Mouse (Mus musculus): ENCODE results near the gene Calcoco1. TPM values are rescaled to one million over a fixed set of nuclear protein-coding genes. Genes with fewer than 3 reads are reported as not detected.
A peak's percentile ranks its signal among the peaks of the same experiment; 100 is the strongest.

Calcoco1 gene
- polyA plus RNA-seq, 1 experiment from 2014 or later: 42.7 TPM

DNA sequence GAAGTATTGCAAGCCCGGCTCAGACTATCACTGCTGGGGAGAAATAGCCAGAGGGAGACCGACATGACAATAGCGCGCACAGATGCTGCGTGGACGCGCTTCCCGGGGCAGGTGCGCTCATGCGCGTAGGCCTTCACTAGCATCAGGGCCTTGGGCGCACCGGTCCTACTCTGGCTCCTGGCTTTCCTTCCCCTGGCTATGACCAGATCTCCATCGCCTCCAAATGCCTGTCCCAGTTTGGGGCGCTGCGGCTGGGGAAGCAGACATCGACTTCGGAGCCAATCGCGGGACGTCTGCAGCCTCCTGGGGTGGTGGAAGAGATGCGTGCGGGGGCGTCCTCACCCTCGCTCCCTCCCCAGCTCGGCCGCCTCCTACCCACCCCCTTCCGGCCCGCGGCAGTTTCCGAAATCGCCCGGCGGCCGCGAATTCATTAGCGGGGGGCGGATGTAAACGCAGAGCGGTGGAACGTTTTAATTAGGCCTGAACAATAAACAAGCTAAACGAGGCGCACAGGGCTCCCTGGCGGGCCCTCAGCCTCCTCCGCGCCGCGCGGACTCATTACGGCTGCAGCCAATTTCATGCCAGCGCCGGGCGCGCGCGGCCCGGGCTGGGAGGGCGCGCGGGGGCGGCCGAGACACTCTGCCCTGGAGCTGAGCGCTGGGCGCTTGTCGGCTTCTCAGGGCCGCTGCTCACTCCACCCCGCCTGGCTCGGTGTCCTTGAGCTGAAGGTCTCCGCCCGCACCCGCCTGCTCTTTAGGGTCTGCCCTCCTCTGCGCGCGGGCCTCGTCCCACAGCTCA lies 24.7 kb upstream of the Calcoco1 start:
- Histone ChIP-seq H3K4me3 (replicated peaks) (peak overlapping the region; percentile 43), H3K27me3 (peaks cover 96% of the 10 kb centered on the region), H3K27ac (peak overlapping the region; percentile 87), H3K4me1 (peaks cover 55% of the 10 kb centered on the region), H3K36me3 (replicated peaks) (no peaks in the 10 kb centered on the region), H3K9ac (peak overlapping the region; percentile 60), H3K4me2 (peak overlapping the region; percentile 79), H3K9me3 (no peaks in the 10 kb centered on the region)
- WGBS: under 1% methylated on average over 68 of the region's 75 CpGs
- peak; percentile 52 for ATAC-seq (ENCODE audit: low FRiP score)

DNA sequence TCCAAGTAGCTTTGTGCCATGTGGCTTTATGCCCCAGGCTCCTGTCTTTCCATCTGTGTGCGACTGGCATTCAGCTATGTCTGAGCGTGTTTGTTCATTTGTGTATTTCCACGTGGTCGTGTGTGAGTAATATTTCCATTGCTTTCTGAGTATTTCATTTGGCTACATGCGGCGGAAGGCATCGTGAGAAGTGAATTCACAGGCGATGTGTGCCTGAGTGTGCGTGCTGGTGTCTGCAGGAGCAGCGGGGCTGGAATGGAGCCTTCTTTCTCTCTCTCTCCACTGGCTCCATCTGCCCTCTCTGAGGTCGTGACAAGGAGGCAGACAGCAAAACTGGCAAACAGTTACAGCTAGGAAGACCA lies 24.1 kb upstream of the Calcoco1 start:
- peak overlapping the region; percentile 60 for H3K9ac ChIP-seq
- ATAC-seq (ENCODE audit: low FRiP score): peak; percentile 7; the same call in 1 of the 2 replicates
- peak overlapping the region; percentile 79 for H3K4me2 ChIP-seq
- no peaks in the 10 kb centered on the region for H3K36me3 ChIP-seq (replicated peaks)
- H3K4me1 ChIP-seq: peaks cover 55% of the 10 kb centered on the region
- H3K27ac ChIP-seq: peak overlapping the region; percentile 87
- WGBS: 5% methylated on average over 11 of the region's 11 CpGs
- peak overlapping the region; percentile 43 for H3K4me3 ChIP-seq (replicated peaks)
- no peaks in the 10 kb centered on the region for H3K9me3 ChIP-seq
- H3K27me3 ChIP-seq: peaks cover 97% of the 10 kb centered on the region

DNA sequence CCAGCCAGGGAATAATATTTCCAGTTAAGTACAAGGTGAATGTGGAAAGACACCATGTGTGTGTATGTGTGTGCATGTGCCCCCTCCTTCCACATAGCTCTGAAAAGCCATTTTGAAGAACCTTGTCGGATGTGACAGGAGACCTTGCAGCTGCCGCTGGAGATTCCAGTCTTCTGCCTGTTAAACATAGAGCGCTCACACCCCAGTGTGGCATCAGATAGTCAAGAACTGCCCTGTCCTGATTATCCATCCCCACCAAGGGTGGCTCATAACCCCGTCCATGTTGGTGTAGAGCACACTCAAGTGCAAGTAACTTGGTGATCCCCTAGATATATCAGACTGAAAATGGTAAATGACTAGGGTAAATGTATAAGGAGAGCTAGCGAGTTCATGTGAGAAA lies 23.4 kb upstream of the Calcoco1 start:
- H3K27ac ChIP-seq: no peak overlapping the region
- H3K4me1 ChIP-seq: peaks cover 55% of the 10 kb centered on the region
- H3K4me3 ChIP-seq (replicated peaks): no peak overlapping the region
- H3K36me3 ChIP-seq (replicated peaks): no peaks in the 10 kb centered on the region
- H3K9ac ChIP-seq: no peak overlapping the region
- WGBS: 31% methylated on average over 5 of the region's 5 CpGs
- H3K27me3 ChIP-seq: peaks cover 93% of the 10 kb centered on the region
- H3K4me2 ChIP-seq: no peak overlapping the region
- no peaks in the 10 kb centered on the region for H3K9me3 ChIP-seq
- ATAC-seq (ENCODE audit: low FRiP score): no peak

DNA sequence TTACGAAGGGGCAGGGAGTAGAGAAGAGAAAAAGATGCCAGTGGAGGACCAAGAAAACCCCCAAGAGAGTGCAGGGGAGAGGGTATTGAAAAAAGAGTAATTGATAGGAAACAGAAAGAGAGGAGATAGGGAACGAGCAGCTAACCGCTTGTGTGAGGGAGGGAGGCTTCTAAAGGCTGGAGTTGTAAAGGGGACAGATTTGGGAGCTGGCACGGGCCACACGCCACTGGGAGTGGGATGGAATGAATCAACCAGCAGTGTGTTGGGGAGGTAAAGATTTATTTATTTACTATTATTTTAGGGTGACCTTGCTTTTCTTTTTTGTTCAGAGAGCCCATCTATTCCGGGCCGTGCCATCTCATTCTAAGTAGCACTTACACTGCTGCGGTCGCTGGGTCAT lies 22.9 kb upstream of the Calcoco1 start:
- Histone ChIP-seq H3K27me3 (peaks cover 88% of the 10 kb centered on the region), H3K27ac (peak overlapping the region; percentile 76), H3K36me3 (replicated peaks) (no peaks in the 10 kb centered on the region), H3K4me3 (replicated peaks) (no peak overlapping the region), H3K9me3 (no peaks in the 10 kb centered on the region), H3K9ac (peak overlapping the region; percentile 41; the same call in 1 of the 2 replicates), H3K4me1 (peaks cover 55% of the 10 kb centered on the region), H3K4me2 (no peak overlapping the region)
- 13% methylated on average over 9 of the region's 9 CpGs for WGBS
- ATAC-seq (ENCODE audit: low FRiP score): no peak

DNA sequence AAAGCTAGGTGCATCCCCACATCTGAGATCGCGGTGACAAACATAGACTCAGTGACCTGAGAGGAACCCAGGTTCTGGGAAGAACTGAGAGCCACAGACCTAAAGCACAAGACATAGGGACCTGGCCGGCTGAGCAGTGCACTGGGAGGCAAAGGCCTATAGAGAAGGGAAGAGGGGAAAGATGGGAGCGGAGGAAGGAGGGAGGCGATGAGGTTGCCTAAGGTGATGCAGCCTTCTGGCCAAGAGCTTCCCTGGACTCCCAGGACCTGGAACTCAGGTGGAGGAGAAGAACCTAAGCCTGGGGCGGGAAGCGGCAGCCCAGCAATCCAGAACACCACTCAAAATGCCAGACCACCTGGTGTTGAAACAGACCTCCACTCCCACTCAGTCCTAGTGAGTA lies 22.4 kb upstream of the Calcoco1 start:
- Histone ChIP-seq H3K4me1 (peaks cover 57% of the 10 kb centered on the region), H3K27me3 (peaks cover 86% of the 10 kb centered on the region)
- whole genome bisulfite sequencing: 10% methylated on average over 7 of the region's 7 CpGs

DNA sequence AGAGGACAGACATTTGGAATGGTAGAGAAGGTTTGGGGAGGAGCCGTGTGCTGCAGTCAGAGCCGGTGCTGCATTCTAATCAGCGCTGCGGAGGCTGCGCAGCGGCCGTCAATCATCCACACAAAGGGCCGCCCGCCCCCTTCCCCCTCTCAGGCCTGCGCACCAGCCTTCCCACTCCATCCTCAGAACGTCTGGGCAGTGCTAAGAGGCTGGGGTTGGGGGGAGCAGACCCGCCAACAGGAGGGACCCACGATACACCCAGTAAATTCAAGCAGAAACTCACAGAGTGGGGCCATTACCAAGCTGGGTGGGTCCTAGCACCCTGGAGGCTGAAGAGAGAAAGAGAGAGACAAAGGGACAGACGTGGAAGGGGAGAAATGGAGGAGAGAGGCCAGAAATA lies 22.0 kb upstream of the Calcoco1 start:
- H3K27me3 ChIP-seq: peaks cover 86% of the 10 kb centered on the region
- WGBS: under 1% methylated on average over 14 of the region's 14 CpGs
- peak; percentile 80 for ATAC-seq (ENCODE audit: low FRiP score)

More for the DNA sequence above, 22.4 kb upstream of the Calcoco1 start:
- Histone ChIP-seq H3K36me3 (replicated peaks) (no peaks in the 10 kb centered on the region), H3K4me2 (peak overlapping the region; percentile 39), H3K9ac (peak overlapping the region; percentile 41), H3K9me3 (no peaks in the 10 kb centered on the region), H3K4me3 (replicated peaks) (0 out of 2 replicates have a peak overlapping the region, but pooled peaks have one; percentile 5), H3K27ac (peak overlapping the region; percentile 76)
- ATAC-seq (ENCODE audit: low FRiP score): peak; percentile 3; the same call in 1 of the 2 replicates

DNA sequence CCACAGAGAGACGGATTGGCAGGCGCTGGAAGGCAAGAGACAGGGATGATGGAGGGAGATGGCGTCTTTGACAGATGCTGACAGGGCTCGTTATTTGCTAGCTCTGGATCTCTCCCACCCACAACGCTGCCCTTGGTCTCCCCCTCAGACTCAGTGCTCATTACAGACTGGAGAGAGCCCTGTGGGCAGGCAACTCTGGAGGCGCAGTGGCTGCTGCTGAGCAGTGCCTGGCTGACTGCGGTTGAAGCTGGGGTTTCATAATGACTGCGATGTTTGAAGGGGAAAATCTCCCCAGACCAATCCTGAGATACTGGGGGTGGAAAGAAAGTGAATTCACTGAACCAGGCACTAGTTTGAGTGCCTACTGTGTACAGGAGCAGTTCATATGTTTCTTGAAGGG lies 21.2 kb upstream of the Calcoco1 start:
- Histone ChIP-seq H3K4me3 (replicated peaks) (no peak overlapping the region), H3K9me3 (no peaks in the 10 kb centered on the region), H3K27me3 (peaks cover 86% of the 10 kb centered on the region), H3K9ac (no peak overlapping the region), H3K36me3 (replicated peaks) (no peaks in the 10 kb centered on the region), H3K27ac (peak overlapping the region; percentile 76), H3K4me2 (0 out of 2 replicates have a peak overlapping the region, but pooled peaks have one; percentile 2), H3K4me1 (peaks cover 56% of the 10 kb centered on the region)
- no peak for ATAC-seq (ENCODE audit: low FRiP score)
- WGBS: 13% methylated on average over 8 of the region's 8 CpGs

More for the DNA sequence above, 22.0 kb upstream of the Calcoco1 start:
- Histone ChIP-seq H3K4me2 (peak overlapping the region; percentile 39), H3K9ac (peak overlapping the region; percentile 41), H3K4me1 (peaks cover 57% of the 10 kb centered on the region), H3K36me3 (replicated peaks) (no peaks in the 10 kb centered on the region), H3K9me3 (no peaks in the 10 kb centered on the region), H3K4me3 (replicated peaks) (0 out of 2 replicates have a peak overlapping the region, but pooled peaks have one; percentile 5), H3K27ac (peak overlapping the region; percentile 76)

DNA sequence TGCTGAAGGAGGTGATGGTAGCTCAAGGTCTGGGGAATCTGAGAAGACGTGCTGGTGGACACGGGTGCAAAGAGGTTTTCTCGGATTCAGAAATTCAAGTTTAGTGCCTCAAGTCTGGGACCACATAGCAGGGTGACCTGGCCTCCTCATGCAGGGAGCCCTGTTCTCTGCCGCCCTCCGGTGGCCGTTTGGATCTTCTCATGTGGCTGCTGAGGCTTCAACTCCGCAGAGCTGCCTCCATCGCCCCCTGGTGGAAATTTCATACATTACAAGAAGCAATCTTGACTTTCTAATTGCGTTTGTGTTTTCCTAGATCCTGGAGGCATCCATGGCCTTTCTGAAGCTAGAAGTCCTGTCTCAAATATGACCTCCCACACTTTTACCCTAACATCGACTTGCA lies 20.6 kb upstream of the Calcoco1 start:
- Histone ChIP-seq H3K4me1 (peaks cover 50% of the 10 kb centered on the region), H3K4me3 (replicated peaks) (no peak overlapping the region), H3K27ac (peak overlapping the region; percentile 76; the same call in 1 of the 2 replicates), H3K36me3 (replicated peaks) (no peaks in the 10 kb centered on the region), H3K9me3 (no peaks in the 10 kb centered on the region), H3K27me3 (peaks cover 86% of the 10 kb centered on the region), H3K9ac (no peak overlapping the region), H3K4me2 (0 out of 2 replicates have a peak overlapping the region, but pooled peaks have one; percentile 2)
- WGBS: 0% methylated on average over 10 of the region's 10 CpGs
- ATAC-seq (ENCODE audit: low FRiP score): peak; percentile 55

DNA sequence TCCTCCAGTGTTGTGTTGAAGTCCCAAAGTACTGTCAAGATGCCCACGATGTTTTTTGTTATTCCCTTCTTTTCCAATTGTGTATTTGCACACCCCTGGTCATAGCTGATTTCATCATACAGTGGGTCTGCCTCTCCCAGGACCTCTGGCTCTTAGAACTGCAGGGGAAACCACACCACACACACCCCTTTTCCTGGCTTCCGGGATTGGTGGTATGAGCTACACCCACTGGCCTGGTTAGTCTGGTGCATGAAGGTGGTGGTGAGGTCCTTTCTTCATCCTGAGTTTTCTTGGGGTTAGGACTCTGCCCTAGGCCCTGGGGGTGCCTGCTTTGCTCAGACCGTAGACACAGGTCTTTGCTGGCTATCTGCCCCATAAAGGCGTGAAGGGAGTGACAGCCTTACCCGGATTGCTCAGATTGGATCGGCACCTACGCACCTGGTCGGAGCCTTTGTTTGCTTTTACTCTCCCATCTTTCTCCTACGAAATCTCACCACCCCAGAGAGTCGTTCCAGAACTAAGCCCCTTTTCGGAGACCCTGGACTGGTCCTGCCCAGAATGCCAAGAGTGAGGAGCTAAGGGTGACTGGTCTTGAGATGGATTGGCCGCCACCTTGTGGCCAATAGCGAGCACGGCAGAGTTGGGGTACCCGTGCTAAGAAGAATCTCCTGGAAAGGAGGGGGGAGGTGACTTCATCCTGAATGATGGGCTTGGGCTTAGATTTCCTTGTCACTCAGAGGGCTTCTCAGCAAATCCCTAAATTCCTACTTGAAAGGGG lies 17.7 kb upstream of the Calcoco1 start:
- Histone ChIP-seq H3K4me1 (peaks cover 45% of the 10 kb centered on the region), H3K4me2 (no peak overlapping the region), H3K27ac (no peak overlapping the region), H3K9me3 (no peaks in the 10 kb centered on the region), H3K9ac (no peak overlapping the region), H3K27me3 (peaks cover 86% of the 10 kb centered on the region), H3K36me3 (replicated peaks) (no peaks in the 10 kb centered on the region), H3K4me3 (replicated peaks) (no peak overlapping the region)
- ATAC-seq (ENCODE audit: low FRiP score): no peak
- WGBS: 28% methylated on average over 15 of the region's 15 CpGs

DNA sequence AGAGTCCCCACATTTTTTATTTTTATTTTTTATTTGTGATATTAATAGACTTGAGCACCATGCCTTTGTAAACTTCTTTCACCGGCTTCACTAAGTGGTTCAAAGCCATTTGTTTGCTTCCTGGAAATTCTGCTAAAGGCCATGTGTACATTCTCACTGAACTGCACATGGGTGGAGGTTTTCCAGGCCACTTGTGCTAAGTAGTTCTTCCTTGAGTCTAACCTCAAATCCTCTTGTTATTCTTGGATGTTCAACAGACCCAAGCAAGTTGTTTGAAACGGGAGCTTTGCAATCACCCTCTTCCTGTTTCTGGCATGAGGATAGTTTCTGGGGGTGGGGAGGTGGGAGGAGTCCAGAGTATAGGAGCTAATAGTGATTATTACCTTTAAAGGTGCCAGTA lies 16.5 kb upstream of the Calcoco1 start:
- no peak overlapping the region for H3K4me2 ChIP-seq
- H3K4me3 ChIP-seq (replicated peaks): no peak overlapping the region
- H3K27ac ChIP-seq: no peak overlapping the region
- H3K4me1 ChIP-seq: peaks cover 33% of the 10 kb centered on the region
- no peak for ATAC-seq (ENCODE audit: low FRiP score)
- no peaks in the 10 kb centered on the region for H3K36me3 ChIP-seq (replicated peaks)
- WGBS: 70% methylated on average over 2 of the region's 2 CpGs
- no peaks in the 10 kb centered on the region for H3K9me3 ChIP-seq
- H3K27me3 ChIP-seq: peaks cover 85% of the 10 kb centered on the region
- no peak overlapping the region for H3K9ac ChIP-seq

DNA sequence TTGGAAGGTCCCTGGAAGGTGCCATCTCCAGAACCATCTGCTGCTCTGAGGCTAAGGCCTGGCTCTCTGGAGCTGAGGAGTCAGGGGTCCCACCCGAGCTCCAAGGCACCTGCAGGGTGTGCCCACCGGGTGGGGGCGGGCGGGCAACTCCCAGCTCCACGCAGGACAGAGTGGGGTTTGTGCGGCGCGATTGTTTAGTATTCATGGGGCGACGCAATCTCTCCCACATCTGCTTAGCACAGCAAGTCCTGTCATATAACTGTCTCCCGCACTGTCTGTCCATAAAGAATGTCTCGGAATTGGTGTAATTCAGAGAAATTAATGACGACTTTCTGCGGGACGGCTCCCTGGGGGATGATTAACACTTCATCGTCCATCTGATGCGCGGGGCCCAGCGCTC lies 15.1 kb upstream of the Calcoco1 start:
- Histone ChIP-seq H3K4me1 (peaks cover 26% of the 10 kb centered on the region), H3K36me3 (replicated peaks) (no peaks in the 10 kb centered on the region), H3K27me3 (peaks cover 88% of the 10 kb centered on the region), H3K27ac (peak overlapping the region; percentile 74), H3K4me3 (replicated peaks) (no peak overlapping the region), H3K4me2 (no peak overlapping the region), H3K9ac (no peak overlapping the region), H3K9me3 (no peaks in the 10 kb centered on the region)
- WGBS: 80% methylated on average over 19 of the region's 19 CpGs
- ATAC-seq (ENCODE audit: low FRiP score): no peak
